Mouse (Mus musculus) kidney, postnatal 10 days (tissue): ENCODE data around the gene Plekhm3.

Source experiments
- DNase-seq: peaks from one replicate; pipeline ENCODE4 v3.0.0; 2021; ENCODE audit warnings: mixed read lengths

Gene Plekhm3

GRCm38 (mm10) chr1:64927437-64928274, 29.0 kb downstream of the Plekhm3 start:
- DNase-seq, result no peak

- no peak for DNase-seq
Observed at GRCm38 (mm10) chr1:64925594-64925993, 31.0 kb downstream of the Plekhm3 start.

- no peak for DNase-seq
Observed at GRCm38 (mm10) chr1:64924283-64924682, 32.3 kb downstream of the Plekhm3 start.

GRCm38 (mm10) chr1:64918810-64919528, 37.7 kb downstream of the Plekhm3 start:
- peak; percentile 18 for DNase-seq

GRCm38 (mm10) chr1:64917966-64918365, 38.7 kb downstream of the Plekhm3 start:
- no peak for DNase-seq

- no peak for DNase-seq
Observed at GRCm38 (mm10) chr1:64916884-64917507, 39.6 kb downstream of the Plekhm3 start.

GRCm38 (mm10) chr1:64914356-64914755, 42.3 kb downstream of the Plekhm3 start:
- no peak for DNase-seq

GRCm38 (mm10) chr1:64907740-64908139, 48.9 kb downstream of the Plekhm3 start:
- no peak for DNase-seq

GRCm38 (mm10) chr1:64906226-64906625, 50.4 kb downstream of the Plekhm3 start:
- DNase-seq, result no peak

- DNase-seq, result peak; percentile 16
Observed at GRCm38 (mm10) chr1:64903415-64903814, 53.2 kb downstream of the Plekhm3 start.

GRCm38 (mm10) chr1:64902804-64903203, 53.8 kb downstream of the Plekhm3 start:
- DNase-seq, result no peak

- no peak for DNase-seq
Observed at GRCm38 (mm10) chr1:64899763-64900162, 56.9 kb downstream of the Plekhm3 start.

GRCm38 (mm10) chr1:64897485-64897884, 59.1 kb downstream of the Plekhm3 start:
- no peak for DNase-seq

GRCm38 (mm10) chr1:64893806-64894205, 62.8 kb downstream of the Plekhm3 start:
- no peak for DNase-seq

- no peak for DNase-seq
Observed at GRCm38 (mm10) chr1:64891332-64891731, 65.3 kb downstream of the Plekhm3 start.

GRCm38 (mm10) chr1:64887502-64888203, 69.0 kb downstream of the Plekhm3 start:
- DNase-seq, result no peak

- DNase-seq, result no peak
Observed at GRCm38 (mm10) chr1:64886718-64887117, 69.9 kb downstream of the Plekhm3 start.

GRCm38 (mm10) chr1:64885328-64885727, 71.3 kb downstream of the Plekhm3 start:
- DNase-seq, result no peak

- DNase-seq, result no peak
Observed at GRCm38 (mm10) chr1:64884007-64884406, 72.6 kb downstream of the Plekhm3 start.

GRCm38 (mm10) chr1:64880613-64881012, 76.0 kb downstream of the Plekhm3 start:
- no peak for DNase-seq

GRCm38 (mm10) chr1:64878795-64879240, 77.8 kb downstream of the Plekhm3 start:
- peak; percentile 39 for DNase-seq

GRCm38 (mm10) chr1:64876276-64876675, 80.3 kb downstream of the Plekhm3 start:
- peak; percentile 48 for DNase-seq

- DNase-seq, result no peak
Observed at GRCm38 (mm10) chr1:64875712-64876111, 80.9 kb downstream of the Plekhm3 start.
